Mouse (Mus musculus) embryo, embryonic 10 days (tissue): ENCODE data around the gene Adgrb3.
A peak's percentile ranks its signal among the peaks of the same experiment; 100 is the strongest.
"Not testable (repeated sequence)": the region's sequence is repeated elsewhere in the genome, so short reads cannot be mapped to it uniquely, and the experiment has no call there.

Experiments used
- DNase-seq: peaks from one replicate; pipeline ENCODE4 v3.0.0-alpha.2; 2015; ENCODE audit warnings: low spot score

Adgrb3 gene

GRCm38 (mm10) chr1:25510321-25511055, 319.0 kb downstream of the Adgrb3 start:
- DNase-seq, result peak; percentile 47

DNA sequence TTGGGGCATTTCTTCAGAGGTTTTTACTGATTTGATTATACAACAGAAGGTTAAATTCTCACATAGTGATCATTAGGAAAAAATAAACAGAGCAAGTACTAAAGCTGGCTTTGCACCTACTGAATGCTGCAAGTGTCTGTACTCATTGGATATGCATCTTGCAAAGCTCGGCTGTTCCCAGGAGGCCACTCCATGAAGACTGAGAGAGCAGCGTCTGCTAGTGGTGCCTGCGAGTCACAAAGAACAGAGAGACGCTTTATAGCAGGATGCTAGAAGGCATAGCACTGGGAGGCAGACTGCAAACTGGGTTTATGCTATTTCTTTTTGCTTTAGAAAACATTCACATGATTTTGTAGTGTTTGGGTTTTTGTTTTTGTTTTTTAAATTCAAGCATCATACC, 325.2 kb downstream of the Adgrb3 start:
- peak; percentile 38 for DNase-seq

- DNase-seq, result no peak
These were observed 326.0 kb downstream of the Adgrb3 start for GRCm38 (mm10) chr1:25503524-25503923.

DNA sequence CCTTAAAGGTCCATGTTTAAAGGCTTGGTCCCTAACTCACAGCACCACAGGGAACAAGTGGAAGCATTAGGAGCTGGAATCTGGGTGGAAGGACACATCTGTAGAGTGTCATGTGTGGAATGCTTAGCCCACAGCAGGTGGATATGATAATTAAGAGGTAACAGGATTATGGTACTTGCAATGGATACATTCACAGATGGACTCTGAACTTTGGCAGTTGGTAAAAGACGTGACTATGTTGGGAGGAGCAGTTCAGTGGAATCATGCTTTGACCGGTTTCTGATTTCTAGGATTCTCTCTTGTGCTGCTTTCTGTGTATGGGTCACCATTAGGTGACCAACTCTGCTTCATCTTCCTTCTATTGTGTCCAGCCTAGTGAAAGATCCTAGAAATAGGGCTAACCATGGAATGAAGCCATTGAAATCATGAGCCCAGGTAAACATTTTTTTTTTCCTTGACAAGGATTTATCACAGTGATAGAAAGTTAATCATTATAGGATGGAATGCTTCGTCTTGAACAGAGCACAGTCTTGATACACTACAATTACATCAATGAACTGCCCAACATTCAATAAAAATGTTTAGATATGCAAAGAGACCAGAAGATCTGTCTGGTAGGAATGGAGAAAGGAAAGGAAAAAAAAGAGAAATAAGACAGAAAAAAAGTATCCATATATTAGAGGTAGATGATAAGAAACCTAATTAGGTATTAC, 334.1 kb downstream of the Adgrb3 start:
- DNase-seq, result no peak

DNA sequence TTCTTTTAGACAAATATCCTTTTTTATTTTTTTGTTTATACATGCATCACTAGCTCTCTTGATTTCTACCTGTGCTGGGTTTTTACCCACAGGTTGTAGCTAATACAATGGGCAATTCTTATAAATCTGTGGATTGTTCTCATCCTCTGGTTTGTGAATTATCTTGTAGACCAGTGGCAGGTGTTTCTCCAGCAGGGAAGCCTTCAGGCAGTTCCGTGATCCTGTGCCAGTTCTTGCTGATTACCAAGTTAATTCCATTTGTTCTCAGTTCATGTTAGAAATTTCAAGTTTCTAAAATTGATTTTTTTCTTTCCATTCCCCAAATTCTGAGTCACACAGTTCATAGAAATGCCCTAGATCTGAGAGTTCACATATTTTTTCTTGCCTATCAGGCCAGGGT, 338.0 kb downstream of the Adgrb3 start:
- DNase-seq, result no peak

DNA sequence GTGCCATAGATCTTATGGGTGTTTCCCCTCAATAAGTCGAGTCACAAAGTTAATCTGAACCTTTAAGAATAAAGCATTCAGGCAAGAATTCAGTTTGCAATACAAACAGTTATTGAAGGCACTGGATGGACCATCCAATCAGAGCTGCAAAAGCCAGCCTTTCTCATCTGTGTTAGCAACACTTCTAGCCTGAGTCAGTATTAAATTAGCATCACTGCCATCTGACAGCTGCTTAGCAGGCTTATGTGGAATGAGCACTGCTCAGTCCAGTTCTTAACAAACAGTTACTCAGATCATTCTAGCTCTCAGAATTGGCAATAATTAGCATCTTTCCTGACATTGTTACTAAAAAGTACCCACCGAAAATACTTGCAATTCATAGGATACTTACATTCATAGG, 339.3 kb downstream of the Adgrb3 start:
- DNase-seq, result no peak

GRCm38 (mm10) chr1:25475699-25476098, 353.8 kb downstream of the Adgrb3 start:
- no peak for DNase-seq

DNA sequence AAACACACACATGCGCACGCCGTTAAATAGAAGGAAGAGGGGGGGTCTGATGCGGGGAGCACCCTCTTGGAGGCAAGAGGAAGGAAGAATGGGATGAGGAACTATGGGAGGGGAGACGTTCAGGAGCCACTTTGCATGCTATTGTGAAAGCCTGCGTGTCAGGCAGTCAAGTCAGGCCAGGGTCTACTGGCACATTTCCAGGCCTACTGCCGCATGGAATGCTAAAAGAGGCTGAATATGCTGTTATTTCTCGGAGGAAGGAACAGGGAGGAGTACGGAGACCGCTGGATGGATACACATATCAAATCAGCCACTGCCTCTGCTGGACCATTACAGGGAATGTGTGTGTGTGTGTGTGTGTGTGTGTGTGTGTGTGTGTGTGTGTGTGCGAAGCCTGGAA, 355.0 kb downstream of the Adgrb3 start:
- no peak for DNase-seq

GRCm38 (mm10) chr1:25471612-25472011, 357.9 kb downstream of the Adgrb3 start:
- not testable (repeated sequence) for DNase-seq

- peak; percentile 6 for DNase-seq
These were observed 366.9 kb downstream of the Adgrb3 start for GRCm38 (mm10) chr1:25462612-25463011.

GRCm38 (mm10) chr1:25435506-25435905, 394.0 kb downstream of the Adgrb3 start:
- no peak for DNase-seq

GRCm38 (mm10) chr1:25430219-25430862, 399.2 kb downstream of the Adgrb3 start:
- no peak for DNase-seq

DNA sequence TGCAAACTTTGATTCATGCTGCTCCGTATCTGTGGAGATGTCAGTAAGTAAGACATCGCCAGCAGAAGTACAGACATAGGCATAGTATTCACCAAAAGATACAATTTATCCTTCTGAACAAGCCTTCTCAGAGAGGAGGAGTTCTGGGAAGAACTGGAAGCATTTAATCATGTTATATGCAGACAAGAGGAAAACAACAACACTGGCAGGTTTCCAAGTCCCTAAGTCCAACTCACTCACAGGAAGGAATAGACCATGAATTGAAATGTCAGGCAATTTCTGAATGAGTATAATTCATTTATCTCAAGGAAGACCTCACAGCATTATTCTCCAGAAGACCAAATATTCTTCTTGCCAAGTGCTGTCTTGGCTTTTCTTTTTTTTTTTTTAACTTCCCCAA, 408.8 kb downstream of the Adgrb3 start:
- no peak for DNase-seq

DNA sequence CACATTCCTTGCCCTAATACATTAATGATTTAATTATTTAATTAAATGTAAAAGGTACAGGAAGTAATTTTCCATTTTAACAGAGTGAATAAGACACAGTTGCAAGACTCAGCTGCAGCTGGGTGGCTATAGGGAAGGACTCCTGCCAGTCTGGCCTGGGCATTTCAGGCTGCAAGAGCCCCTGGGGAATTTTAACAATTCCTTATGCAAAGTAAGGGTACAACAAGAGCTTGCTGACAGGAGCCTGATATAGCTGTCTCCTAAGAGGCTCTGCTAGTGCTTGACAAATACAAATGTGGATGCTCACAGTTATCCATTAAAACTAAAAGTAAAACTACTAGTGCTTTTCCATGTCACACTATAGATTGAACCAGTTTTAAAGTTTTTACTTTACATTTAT, 410.1 kb downstream of the Adgrb3 start:
- no peak for DNase-seq

DNA sequence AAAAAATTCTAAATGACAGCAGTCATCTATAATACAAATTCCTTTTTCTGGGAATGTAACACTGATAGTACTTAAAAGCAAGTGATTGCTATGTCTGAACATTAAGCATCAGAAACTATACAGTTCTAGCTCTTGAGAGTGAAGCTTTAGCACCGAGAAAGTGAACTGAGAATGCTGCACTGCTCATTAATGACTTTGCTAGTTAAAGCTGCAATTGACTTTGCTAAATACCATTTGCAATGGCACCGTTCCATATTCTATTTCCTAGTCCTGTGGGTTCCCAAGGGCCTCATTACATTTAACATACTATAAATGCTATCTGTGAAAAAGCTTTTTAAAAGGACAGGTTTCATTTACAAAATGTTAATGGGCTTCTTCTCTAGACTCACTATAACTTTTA, 414.4 kb downstream of the Adgrb3 start:
- DNase-seq, result no peak

GRCm38 (mm10) chr1:25364186-25364585, 465.3 kb downstream of the Adgrb3 start:
- peak; percentile 6 for DNase-seq

DNA sequence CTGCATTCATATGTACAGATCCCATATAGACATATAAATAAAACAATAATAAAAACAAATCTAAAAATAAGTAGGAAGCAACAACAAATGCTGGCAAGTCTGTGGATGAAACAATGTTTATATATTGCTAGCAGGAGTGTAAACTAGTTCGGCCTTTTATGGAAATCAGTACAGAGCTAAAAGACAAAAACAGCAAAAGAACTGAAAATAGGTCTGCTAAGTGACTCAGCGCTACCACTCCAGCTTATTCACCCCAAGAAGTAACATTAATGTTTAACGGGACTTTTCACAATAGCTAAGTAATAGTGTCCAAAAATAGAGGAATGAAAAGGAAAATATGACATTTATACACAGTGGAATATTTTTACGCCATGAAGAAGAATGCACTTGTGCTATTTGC, 471.0 kb downstream of the Adgrb3 start:
- no peak for DNase-seq

DNA sequence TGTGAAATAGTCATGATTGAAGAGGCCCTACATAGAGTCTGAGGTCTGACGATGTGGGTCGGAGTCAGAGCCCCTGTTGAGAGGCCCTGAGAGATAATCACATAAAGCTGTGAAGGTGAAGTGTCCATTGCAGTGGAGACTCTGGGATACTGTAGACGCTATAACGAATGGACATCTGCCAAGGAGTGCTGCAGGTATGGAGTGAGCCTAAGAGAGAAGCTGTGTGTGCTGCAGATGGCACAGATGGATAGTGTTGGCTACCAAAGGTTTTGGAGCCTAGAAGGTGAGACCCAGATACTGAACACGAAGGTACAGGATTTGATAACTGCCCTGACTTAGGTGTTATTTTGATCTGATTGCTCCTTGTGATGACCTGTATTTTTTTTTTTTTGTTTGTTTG, 474.0 kb downstream of the Adgrb3 start:
- DNase-seq, result no peak

DNA sequence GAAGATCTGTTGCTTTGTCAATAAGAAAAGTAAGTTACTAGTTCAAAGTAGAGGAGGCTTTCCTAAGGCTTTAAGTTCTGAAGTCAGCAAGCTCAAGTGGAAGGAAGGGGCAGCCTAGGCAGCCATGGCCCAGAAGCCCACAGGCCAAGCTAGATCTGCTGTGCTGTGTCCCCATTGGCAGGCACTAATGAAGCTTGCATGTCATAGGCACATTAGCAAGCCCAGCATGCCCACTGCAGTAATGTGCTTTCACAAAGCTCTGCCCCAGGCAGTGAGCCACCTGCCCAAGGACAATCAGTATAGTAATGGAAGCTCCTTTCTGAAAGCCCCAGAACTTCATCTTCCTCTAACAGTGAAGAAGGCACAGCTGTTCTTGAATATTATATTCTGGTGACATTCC, 484.6 kb downstream of the Adgrb3 start:
- no peak for DNase-seq

- DNase-seq, result no peak
These were observed 504.1 kb downstream of the Adgrb3 start for GRCm38 (mm10) chr1:25325406-25325805.

- no peak for DNase-seq
These were observed 512.4 kb downstream of the Adgrb3 start for GRCm38 (mm10) chr1:25317142-25317541.

DNA sequence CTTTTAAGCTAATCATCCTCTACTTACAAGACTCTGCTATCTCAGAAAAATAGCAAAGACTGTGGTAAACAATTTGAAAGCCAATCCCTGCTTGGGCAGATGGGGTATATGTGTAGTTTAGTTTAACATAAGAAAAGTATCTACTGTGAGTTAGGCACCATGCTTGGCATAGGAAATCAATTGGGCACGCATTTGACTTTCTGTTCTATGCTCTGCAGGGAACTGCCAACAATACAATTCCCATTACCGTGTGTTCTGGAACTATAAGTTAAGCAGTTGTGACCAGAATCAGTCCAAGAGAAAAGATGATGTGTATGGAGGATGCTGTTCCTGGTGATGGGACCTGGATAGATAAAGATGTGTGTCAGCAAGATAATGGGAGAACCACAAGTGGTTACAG, 517.2 kb downstream of the Adgrb3 start:
- DNase-seq, result peak; percentile 17

- peak; percentile 5 for DNase-seq
These were observed 519.4 kb downstream of the Adgrb3 start for GRCm38 (mm10) chr1:25310066-25310465.
